Mouse (Mus musculus): ENCODE measurements at regions not wholly inside any gene's neighbourhood (a gene's known extent, or its start where the extent isn't known, plus 50 kb on each side); places are given as distances from the start of the nearest gene placed in this dataset.

- no peaks in the 10 kb centered on the region for H3K4me1 ChIP-seq (replicated peaks)
- no peaks in the 10 kb centered on the region for H3K9me3 ChIP-seq (replicated peaks)
- ATAC-seq (replicated peaks; ENCODE audit: insufficient number of reproducible peaks, insufficient read depth, low FRiP score, low read depth): no peak
- H3K27me3 ChIP-seq: no peaks in the 10 kb centered on the region
- 67% methylated on average over 5 of the region's 5 CpGs for WGBS
- no peak overlapping the region for H3K4me3 ChIP-seq
- H3K4me2 ChIP-seq: no peak overlapping the region
- no peak overlapping the region for H3K27ac ChIP-seq
- no peak overlapping the region for H3K9ac ChIP-seq
- H3K36me3 ChIP-seq: no peaks in the 10 kb centered on the region
Observed at GRCm38 (mm10) chr1:63876589-63877251, 107.7 kb upstream of the 4933402D24Rik start.

- no peak for ATAC-seq (replicated peaks; ENCODE audit: insufficient number of reproducible peaks, insufficient read depth, low FRiP score, low read depth)
- Histone ChIP-seq H3K27me3 (no peaks in the 10 kb centered on the region), H3K9me3 (replicated peaks) (no peaks in the 10 kb centered on the region), H3K27ac (no peak overlapping the region), H3K9ac (no peak overlapping the region), H3K4me1 (replicated peaks) (0 out of 2 replicates have a peak, but pooled peaks cover 2% of the 10 kb centered on the region), H3K36me3 (no peaks in the 10 kb centered on the region), H3K4me2 (no peak overlapping the region), H3K4me3 (no peak overlapping the region)
- 58% methylated on average over 3 of the region's 3 CpGs for WGBS
Observed at GRCm38 (mm10) chr1:63875297-63875962, 106.4 kb upstream of the 4933402D24Rik start.

- Histone ChIP-seq H3K36me3 (no peaks in the 10 kb centered on the region), H3K27me3 (no peaks in the 10 kb centered on the region), H3K4me3 (no peak overlapping the region), H3K4me1 (replicated peaks) (0 out of 2 replicates have a peak, but pooled peaks cover 2% of the 10 kb centered on the region), H3K9me3 (replicated peaks) (no peaks in the 10 kb centered on the region), H3K9ac (no peak overlapping the region), H3K27ac (peak overlapping the region; percentile 45), H3K4me2 (no peak overlapping the region)
- 60% methylated on average over 6 of the region's 6 CpGs for WGBS
- ATAC-seq (replicated peaks; ENCODE audit: insufficient number of reproducible peaks, insufficient read depth, low FRiP score, low read depth): no peak
Observed at GRCm38 (mm10) chr1:63871831-63872230, 102.8 kb upstream of the 4933402D24Rik start.

GRCm38 (mm10) chr1:63869342-63869741, 100.3 kb upstream of the 4933402D24Rik start:
- Histone ChIP-seq H3K27me3 (no peaks in the 10 kb centered on the region), H3K36me3 (no peaks in the 10 kb centered on the region), H3K27ac (no peak overlapping the region), H3K9ac (no peak overlapping the region), H3K4me2 (no peak overlapping the region), H3K4me1 (replicated peaks) (0 out of 2 replicates have a peak, but pooled peaks cover 2% of the 10 kb centered on the region), H3K9me3 (replicated peaks) (no peaks in the 10 kb centered on the region), H3K4me3 (no peak overlapping the region)
- ATAC-seq (replicated peaks; ENCODE audit: insufficient number of reproducible peaks, insufficient read depth, low FRiP score, low read depth): no peak
- 85% methylated on average over 2 of the region's 2 CpGs for WGBS

GRCm38 (mm10) chr1:63857933-63858649, 89.0 kb upstream of the 4933402D24Rik start:
- Histone ChIP-seq H3K27ac (no peak overlapping the region), H3K4me2 (no peak overlapping the region), H3K9me3 (replicated peaks) (no peaks in the 10 kb centered on the region), H3K36me3 (no peaks in the 10 kb centered on the region), H3K4me3 (no peak overlapping the region), H3K9ac (no peak overlapping the region), H3K27me3 (no peaks in the 10 kb centered on the region), H3K4me1 (replicated peaks) (peaks cover 8% of the 10 kb centered on the region)
- no peak for ATAC-seq (replicated peaks; ENCODE audit: insufficient number of reproducible peaks, insufficient read depth, low FRiP score, low read depth)
- 38% methylated on average over 6 of the region's 6 CpGs for WGBS

- Histone ChIP-seq H3K4me1 (replicated peaks) (peaks cover 8% of the 10 kb centered on the region), H3K36me3 (no peaks in the 10 kb centered on the region), H3K27me3 (no peaks in the 10 kb centered on the region), H3K9me3 (replicated peaks) (no peaks in the 10 kb centered on the region), H3K9ac (no peak overlapping the region), H3K4me2 (no peak overlapping the region), H3K4me3 (no peak overlapping the region), H3K27ac (no peak overlapping the region)
- 53% methylated on average over 5 of the region's 5 CpGs for WGBS
- ATAC-seq (replicated peaks; ENCODE audit: insufficient number of reproducible peaks, insufficient read depth, low FRiP score, low read depth): no peak
Observed at GRCm38 (mm10) chr1:63857468-63857867, 88.4 kb upstream of the 4933402D24Rik start.

GRCm38 (mm10) chr1:63856366-63856765, 87.3 kb upstream of the 4933402D24Rik start:
- no peak overlapping the region for H3K4me3 ChIP-seq
- no peaks in the 10 kb centered on the region for H3K27me3 ChIP-seq
- 80% methylated on average over 2 of the region's 2 CpGs for WGBS
- no peak overlapping the region for H3K27ac ChIP-seq
- H3K4me1 ChIP-seq (replicated peaks): peaks cover 8% of the 10 kb centered on the region
- no peaks in the 10 kb centered on the region for H3K9me3 ChIP-seq (replicated peaks)
- no peak for ATAC-seq (replicated peaks; ENCODE audit: insufficient number of reproducible peaks, insufficient read depth, low FRiP score, low read depth)
- H3K9ac ChIP-seq: no peak overlapping the region
- H3K4me2 ChIP-seq: no peak overlapping the region
- no peaks in the 10 kb centered on the region for H3K36me3 ChIP-seq

GRCm38 (mm10) chr1:63854794-63855193, 85.7 kb upstream of the 4933402D24Rik start:
- no peaks in the 10 kb centered on the region for H3K9me3 ChIP-seq (replicated peaks)
- no peak overlapping the region for H3K4me3 ChIP-seq
- H3K27ac ChIP-seq: no peak overlapping the region
- no peak for ATAC-seq (replicated peaks; ENCODE audit: insufficient number of reproducible peaks, insufficient read depth, low FRiP score, low read depth)
- H3K36me3 ChIP-seq: no peaks in the 10 kb centered on the region
- no peaks in the 10 kb centered on the region for H3K27me3 ChIP-seq
- 68% methylated on average over 3 of the region's 3 CpGs for whole genome bisulfite sequencing
- H3K9ac ChIP-seq: no peak overlapping the region
- H3K4me2 ChIP-seq: no peak overlapping the region
- peaks cover 8% of the 10 kb centered on the region for H3K4me1 ChIP-seq (replicated peaks)

- Histone ChIP-seq H3K27me3 (no peaks in the 10 kb centered on the region), H3K4me2 (no peak overlapping the region), H3K36me3 (no peaks in the 10 kb centered on the region), H3K9me3 (replicated peaks) (no peaks in the 10 kb centered on the region), H3K27ac (no peak overlapping the region), H3K4me1 (replicated peaks) (no peaks in the 10 kb centered on the region), H3K4me3 (no peak overlapping the region), H3K9ac (no peak overlapping the region)
- ATAC-seq (replicated peaks; ENCODE audit: insufficient number of reproducible peaks, insufficient read depth, low FRiP score, low read depth): no peak
- WGBS: 83% methylated on average over 4 of the region's 4 CpGs
Observed at GRCm38 (mm10) chr1:63851476-63852094, 82.5 kb upstream of the 4933402D24Rik start.

GRCm38 (mm10) chr1:63850262-63850661, 81.2 kb upstream of the 4933402D24Rik start:
- WGBS: 71% methylated on average over 3 of the region's 3 CpGs
- H3K4me2 ChIP-seq: no peak overlapping the region
- no peaks in the 10 kb centered on the region for H3K9me3 ChIP-seq (replicated peaks)
- H3K4me1 ChIP-seq (replicated peaks): no peaks in the 10 kb centered on the region
- H3K9ac ChIP-seq: no peak overlapping the region
- no peaks in the 10 kb centered on the region for H3K27me3 ChIP-seq
- no peak overlapping the region for H3K4me3 ChIP-seq
- no peak for ATAC-seq (replicated peaks; ENCODE audit: insufficient number of reproducible peaks, insufficient read depth, low FRiP score, low read depth)
- no peak overlapping the region for H3K27ac ChIP-seq
- H3K36me3 ChIP-seq: no peaks in the 10 kb centered on the region

GRCm38 (mm10) chr1:63828174-63828844, 59.2 kb upstream of the 4933402D24Rik start:
- H3K27ac ChIP-seq: no peak overlapping the region
- WGBS: 79% methylated on average over 5 of the region's 5 CpGs
- no peaks in the 10 kb centered on the region for H3K4me1 ChIP-seq (replicated peaks)
- H3K9ac ChIP-seq: no peak overlapping the region
- no peaks in the 10 kb centered on the region for H3K9me3 ChIP-seq (replicated peaks)
- H3K4me2 ChIP-seq: no peak overlapping the region
- H3K4me3 ChIP-seq: no peak overlapping the region
- H3K27me3 ChIP-seq: no peaks in the 10 kb centered on the region
- H3K36me3 ChIP-seq: no peaks in the 10 kb centered on the region
- no peak for ATAC-seq (replicated peaks; ENCODE audit: insufficient number of reproducible peaks, insufficient read depth, low FRiP score, low read depth)

Measured in heart, embryonic 15.5 days (tissue).